Mouse (Mus musculus) ovary, postnatal 14 days (tissue): ENCODE data around the gene Fzd7.

Experiments used
- DNase-seq: peaks from one replicate; pipeline ENCODE4 v3.0.0; 2022; ENCODE audit warnings: low spot score

The Fzd7 gene

DNA sequence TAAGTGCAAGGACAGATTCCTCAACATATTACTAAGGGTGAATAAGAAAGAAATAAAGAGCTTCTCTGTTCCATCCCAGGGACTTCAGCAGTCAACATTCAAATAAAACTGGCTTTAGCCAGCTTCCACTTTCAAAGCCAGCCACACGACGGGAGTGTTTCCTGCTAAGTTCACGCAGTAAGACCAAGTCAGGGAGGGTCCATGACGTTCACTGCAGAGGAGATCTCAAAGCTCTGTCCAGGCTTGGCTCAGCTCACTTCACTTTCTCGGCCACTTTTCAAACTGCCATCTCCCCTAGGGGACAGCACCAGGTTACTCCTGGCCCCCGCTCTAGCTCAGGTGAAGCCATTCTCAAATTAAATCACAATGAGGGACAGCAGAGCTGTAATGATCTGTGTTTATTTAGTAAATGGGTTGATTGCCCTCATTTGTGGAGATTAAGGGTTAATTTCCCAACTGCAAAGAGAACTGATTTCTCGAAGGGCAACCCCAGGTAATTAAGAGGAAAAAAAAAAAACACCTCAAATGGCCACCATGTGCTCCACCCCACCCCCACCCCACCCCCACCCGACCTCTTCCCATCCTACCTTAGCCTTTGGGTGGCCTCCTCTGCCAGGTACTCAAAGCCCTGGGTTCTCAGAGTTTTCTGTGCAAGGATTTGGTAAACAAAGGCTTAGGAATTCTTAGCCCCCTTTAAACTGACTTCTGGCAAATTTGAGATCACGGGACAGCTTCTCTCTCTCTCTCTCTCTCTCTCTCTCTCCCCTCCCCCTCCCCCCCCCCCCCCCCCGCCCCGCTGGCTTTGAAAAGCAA lies 9.7 kb upstream of the Fzd7 start:
- no peak for DNase-seq

- DNase-seq: no peak
These were observed 9.1 kb upstream of the Fzd7 start for GRCm38 (mm10) chr1:59473181-59473555.

DNA sequence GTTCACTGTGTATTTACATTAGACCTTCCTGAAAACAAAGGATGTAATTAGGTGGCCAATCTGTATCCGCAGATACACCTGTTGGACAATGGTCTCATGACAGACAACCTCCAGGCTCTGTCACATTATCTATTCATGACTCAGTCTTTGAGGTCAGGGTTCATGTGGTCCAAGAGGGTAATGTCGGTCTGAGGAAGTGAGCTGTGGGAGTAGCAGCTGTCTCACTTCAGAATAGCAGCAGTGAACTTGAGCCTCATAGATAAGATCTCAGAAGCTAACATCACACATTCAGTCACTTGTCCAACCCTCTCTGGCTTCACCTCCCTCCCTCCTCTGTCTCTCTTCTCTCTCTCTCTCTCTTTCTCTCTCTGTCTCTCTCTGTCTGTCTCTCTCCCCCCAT lies 6.6 kb upstream of the Fzd7 start:
- no peak for DNase-seq

- DNase-seq: no peak
These were observed 3.3 kb upstream of the Fzd7 start for GRCm38 (mm10) chr1:59478911-59479310.

DNA sequence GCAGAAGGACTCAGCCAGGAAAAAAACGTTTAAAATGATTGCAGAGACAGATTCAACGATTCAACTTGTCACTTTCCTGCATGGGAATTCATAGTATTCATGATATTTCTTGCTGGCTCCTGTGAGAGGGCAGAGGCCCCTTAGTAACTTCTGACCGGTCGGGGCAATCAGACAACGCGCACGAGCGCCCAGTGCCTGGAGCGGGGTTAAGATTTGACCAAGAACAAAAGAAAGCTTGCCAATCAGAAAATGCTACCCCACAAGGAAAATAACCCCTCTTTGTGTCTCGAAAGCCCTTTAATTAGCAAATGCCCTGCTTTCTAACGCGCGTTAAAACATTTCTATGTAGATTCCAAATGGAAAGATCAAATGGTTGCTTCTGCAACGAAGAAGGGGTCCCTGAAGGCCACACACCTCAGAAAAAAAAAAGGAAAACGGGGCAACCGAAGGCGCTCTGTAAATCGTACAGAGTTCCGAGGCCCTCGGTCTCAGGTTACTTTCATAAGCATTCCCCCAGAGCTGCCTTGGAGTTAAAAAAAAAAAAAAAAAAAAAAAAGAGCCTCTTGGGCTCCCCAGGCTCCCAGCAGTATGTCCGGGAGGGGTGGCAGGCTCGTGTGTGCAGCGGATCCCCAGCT lies 1.3 kb upstream of the Fzd7 start:
- no peak for DNase-seq

DNA sequence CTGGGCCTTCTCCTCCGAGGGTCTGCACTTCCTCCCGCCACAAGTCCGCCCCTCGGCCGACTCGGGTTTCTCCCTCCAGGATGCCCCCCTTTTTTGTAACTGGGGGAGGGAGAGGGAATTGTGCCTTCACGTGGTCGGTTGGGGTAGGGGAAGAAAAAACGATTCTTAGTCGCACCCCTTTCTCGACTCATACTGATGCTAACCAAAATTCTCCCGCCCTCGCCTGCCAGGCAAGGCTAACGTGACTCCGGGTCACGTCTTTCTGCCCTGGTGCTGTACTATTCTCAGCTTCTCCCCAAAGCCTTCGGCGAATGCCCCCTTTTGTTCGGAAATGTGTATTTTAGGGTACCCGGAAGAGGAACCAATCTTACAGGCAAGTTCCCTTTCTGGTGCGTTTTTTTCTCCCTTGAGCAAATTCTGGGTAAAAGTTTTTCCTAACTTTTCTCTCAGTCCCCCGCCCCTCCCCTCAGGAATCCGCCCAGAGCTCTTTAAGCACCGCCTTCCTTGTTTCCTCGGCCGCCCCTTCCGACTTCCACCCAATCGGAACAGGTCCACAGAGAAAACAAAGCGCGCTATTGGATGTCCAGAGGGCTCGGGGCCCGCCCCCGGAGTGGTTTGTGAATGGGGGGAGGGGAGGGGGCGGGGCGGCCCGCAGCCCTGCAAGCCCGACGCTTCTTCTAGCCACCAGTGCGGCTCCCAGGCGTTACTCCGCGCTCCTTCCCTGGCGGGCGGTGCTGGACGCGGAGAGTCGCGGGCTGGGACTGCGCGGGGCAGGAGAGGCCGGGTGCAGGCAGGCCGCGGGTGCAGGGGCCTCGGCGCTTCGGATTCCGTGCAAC lies 550 bp upstream of the Fzd7 start:
- DNase-seq: peak; percentile 89

DNA sequence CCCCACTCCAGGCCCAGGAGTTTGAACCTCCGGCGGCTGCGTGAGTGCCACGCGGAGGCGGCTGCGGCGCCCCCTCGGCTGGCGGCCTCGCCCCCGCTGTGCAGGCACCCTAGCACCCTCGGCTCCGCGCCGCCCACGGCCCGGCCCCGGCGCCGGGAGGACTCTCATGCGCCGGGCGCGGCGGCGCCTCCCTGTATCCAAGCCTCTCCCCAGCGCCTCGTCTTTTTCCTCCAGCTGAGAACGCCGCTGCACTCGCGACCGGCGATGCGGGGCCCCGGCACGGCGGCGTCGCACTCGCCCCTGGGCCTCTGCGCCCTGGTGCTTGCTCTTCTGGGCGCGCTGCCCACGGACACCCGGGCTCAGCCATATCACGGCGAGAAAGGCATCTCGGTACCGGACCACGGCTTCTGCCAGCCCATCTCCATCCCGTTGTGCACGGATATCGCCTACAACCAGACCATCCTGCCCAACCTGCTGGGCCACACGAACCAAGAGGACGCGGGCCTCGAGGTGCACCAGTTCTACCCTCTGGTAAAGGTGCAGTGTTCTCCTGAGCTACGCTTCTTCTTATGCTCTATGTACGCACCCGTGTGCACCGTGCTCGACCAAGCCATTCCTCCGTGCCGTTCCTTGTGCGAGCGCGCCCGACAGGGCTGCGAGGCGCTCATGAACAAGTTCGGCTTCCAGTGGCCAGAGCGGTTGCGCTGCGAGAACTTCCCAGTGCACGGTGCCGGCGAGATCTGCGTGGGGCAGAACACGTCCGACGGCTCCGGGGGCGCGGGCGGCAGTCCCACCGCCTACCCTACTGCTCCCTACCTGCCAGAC lies 684 bp downstream of the Fzd7 start:
- peak; percentile 31 for DNase-seq

DNA sequence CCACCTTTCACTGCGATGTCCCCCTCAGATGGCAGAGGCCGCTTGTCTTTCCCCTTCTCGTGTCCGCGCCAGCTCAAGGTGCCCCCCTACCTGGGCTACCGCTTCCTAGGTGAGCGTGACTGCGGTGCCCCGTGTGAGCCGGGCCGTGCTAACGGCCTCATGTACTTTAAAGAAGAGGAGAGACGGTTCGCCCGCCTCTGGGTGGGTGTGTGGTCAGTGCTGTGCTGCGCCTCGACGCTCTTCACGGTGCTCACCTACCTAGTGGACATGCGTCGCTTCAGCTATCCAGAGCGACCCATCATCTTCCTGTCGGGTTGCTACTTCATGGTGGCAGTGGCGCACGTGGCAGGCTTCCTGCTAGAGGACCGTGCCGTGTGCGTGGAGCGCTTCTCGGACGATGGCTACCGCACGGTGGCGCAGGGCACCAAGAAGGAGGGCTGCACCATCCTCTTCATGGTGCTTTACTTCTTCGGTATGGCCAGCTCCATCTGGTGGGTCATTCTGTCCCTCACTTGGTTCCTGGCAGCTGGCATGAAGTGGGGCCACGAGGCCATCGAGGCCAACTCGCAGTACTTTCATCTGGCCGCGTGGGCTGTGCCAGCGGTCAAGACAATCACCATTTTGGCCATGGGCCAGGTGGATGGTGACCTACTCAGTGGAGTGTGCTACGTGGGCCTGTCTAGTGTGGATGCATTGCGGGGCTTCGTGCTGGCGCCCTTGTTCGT lies 1.5 kb downstream of the Fzd7 start:
- DNase-seq: peak; percentile 49

DNA sequence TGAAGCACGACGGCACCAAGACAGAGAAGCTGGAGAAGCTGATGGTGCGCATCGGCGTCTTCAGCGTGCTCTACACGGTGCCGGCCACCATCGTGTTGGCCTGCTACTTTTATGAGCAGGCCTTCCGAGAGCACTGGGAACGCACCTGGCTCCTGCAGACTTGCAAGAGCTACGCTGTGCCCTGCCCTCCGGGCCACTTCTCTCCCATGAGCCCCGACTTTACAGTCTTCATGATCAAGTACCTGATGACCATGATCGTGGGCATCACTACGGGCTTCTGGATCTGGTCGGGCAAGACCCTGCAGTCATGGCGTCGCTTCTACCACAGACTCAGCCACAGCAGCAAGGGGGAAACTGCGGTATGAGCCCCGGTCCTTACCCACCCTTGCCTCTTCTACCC lies 2.1 kb downstream of the Fzd7 start:
- no peak for DNase-seq

DNA sequence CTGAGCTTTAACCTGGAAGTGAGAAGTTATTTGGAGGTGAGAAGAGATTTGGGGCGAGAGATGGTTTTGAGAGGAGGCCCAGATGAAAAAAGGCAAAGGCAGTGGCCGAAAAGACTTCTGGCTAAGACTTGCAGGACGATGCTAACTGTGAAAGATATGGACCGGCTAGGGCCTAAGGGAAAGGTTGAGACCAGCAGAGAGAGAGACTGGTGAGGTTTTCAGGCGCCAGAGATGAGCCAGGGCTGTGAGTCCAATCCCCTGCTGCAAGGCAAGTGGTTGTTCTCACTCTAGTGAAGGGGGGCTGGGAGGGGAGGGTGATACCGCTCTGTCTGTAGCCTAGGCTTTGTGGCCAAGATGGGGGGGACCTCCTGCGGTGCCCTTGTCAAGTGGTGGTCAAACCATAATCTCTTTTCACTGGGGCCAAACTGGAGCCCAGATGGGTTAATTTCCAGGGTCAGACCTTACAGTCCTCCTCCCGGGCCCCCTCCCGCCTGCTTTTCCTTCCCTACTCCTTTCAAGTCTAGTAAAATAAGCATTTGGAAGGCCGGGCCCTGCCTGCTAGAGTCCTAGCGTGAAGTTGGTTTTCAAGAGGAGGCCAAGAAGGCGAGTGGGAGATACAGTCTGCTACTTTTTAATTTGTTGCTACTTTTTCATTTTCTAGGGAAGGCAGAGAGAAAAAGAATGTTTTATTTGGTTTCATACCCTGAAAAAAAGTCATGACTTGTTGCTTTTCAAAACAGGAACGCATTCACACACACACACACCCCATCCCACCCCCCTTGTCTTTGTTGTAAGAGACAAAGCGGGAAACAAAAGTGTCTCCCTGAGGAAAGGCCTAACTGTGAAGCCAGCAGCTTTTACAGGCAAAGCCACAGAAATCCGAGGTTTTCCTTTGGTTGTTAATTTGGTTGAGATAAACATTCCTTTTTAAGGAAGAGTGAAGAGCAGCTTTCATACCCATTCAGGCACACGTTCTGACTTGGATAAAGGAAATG lies 2.9 kb downstream of the Fzd7 start:
- DNase-seq: no peak

GRCm38 (mm10) chr1:59485803-59486202 lies 3.6 kb downstream of the Fzd7 start:
- no peak for DNase-seq

DNA sequence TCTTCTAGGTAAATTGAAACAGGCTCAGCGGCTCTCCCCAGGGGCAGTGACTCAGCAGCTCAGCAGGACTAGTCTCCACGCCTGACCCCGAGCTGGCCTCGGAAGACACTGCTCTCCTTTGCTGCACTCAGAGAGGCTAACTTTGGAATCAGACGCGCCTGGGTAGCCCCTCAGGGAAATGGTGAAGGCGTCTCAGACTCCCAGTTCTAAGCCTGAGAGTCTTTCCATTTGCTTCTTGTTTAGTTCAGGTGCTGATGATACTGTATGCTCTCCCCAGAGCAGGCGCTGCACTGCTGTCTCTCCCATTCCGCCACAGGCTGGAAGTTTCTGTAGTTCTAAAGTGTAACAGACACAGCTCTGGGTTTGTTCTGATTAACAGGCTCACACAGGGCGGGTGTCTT lies 5.4 kb downstream of the Fzd7 start:
- DNase-seq: no peak

DNA sequence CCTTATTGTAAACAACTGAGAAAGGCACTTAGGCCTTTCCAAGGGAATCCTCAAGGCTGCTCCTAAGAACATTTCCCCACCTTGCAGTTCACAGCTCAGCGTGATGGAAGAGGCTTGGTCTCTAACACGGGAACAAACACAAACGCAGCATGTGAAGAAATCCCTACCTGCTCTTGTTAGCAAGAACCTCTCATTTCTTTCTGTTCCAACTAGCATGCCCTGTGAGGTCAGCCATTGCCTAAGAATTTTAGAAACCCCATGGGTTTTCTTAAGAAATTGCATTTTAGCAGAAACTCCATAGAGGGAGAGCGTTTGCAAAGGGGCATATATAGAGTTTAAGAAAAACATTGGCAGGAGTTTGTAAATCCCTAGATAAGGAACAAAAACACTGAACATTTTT lies 6.3 kb downstream of the Fzd7 start:
- DNase-seq: no peak

DNA sequence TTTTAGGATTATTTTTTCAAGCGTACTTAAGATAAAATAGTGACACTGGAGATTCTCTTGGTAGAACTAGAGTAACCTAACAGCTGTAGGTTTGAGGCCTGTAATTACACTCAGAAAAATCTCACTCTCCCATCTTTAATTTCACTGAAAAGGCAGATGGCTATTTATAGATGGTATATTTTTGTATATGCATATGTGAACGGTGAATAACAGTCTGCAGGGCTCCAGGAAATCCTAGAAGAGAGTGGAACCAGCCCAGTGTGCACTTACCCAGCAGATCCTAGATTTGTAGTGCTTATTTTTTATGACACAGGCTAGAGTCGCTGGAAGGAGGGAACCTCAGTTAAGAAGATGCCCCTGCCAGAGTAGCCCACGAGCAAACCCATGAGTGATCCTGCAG lies 6.8 kb downstream of the Fzd7 start:
- DNase-seq: no peak

GRCm38 (mm10) chr1:59491517-59491916 lies 9.3 kb downstream of the Fzd7 start:
- DNase-seq: no peak

- no peak for DNase-seq
These were observed 10.2 kb downstream of the Fzd7 start for GRCm38 (mm10) chr1:59492432-59492831.

- no peak for DNase-seq
These were observed 13.7 kb downstream of the Fzd7 start for GRCm38 (mm10) chr1:59495970-59496369.

- no peak for DNase-seq
These were observed 15.8 kb downstream of the Fzd7 start for GRCm38 (mm10) chr1:59497741-59498613.

DNA sequence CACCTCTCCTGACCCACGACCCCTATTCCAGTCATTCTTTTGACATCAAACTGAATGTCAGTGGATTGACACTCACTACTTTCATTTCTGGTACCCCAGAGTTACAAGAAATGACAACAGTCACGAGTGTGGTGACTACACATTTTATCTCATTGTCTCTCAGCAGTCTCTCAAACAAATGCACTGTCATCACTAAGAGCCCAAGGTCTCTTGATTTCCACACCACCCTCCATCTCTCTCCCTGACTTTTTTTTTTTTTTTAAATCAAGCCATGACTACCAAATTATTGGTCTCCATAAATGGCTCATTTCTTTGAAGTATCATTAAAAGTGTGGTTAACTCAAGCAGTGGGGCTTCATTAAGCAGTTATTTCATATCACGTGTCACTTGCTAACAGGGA lies 17.1 kb downstream of the Fzd7 start:
- DNase-seq: no peak
